Comparison of ENCODE assay signal across 13 mouse cellular contexts in the genomic region with DNA sequence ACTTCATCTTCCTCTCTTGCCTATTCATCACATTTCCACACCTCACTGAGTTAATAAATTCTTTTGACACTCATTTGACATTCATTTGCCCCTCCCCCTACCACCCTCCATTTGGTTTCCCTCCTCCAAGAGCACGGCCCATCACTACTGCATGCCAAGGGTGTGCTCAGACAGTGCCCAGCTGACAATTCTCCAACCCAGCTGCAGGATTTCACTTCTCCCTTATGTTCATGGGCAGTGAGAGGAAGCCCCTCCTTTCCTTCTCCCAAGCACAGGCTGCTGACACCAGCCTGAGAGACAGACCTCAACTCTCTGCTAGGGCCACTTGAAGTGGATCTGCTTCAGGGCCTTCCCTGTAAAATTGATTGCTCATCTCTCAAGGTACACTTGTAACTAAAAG.
DNase-seq lines count a peak whose midpoint lies in the region; ATAC-seq lines count a peak whose summit lies in the region.
"Had no signal": no experiment of that assay in that cellular context is flagged by ENCODE, and none has a peak within 500 bp of the region (broad histone marks: within the 10 kb centered on the region; RNA-seq: fewer than 3 reads in every experiment).

No protein-coding gene starts in this region.

- no peaks in the 10 kb centered on the region for H3K27me3 ChIP-seq in forebrain, embryonic 14.5 days (replicated peaks; ENCODE audit: control insufficient read depth, insufficient read depth, low read length)
- no peaks in the 10 kb centered on the region for H3K27me3 ChIP-seq in forebrain, embryonic 12.5 days
- H3K27me3 ChIP-seq in neural tube, embryonic 13.5 days, result no peaks in the 10 kb centered on the region
- H3K27me3 ChIP-seq: heart, embryonic 13.5 days had no signal

- no peak for DNase-seq in forebrain, embryonic 14.5 days (ENCODE audit: low spot score)
- no peak for DNase-seq in neural tube, embryonic 10.5 days (ENCODE audit: extremely low spot score, low spot score)
- no peak for DNase-seq in adrenal gland, postnatal 14 days
- no peak for DNase-seq in MN1 (ENCODE audit: low spot score)
- DNase-seq in adrenal gland, adult 2 months, result no peak
- DNase-seq: kidney, postnatal 36 days; spleen, adult 18-20 months had no signal

- no peak overlapping the region for H3K4me2 ChIP-seq in forebrain, embryonic 14.5 days (ENCODE audit: low read length)
- H3K4me2 ChIP-seq in forebrain, embryonic 12.5 days, result no peak overlapping the region
- H3K4me2 ChIP-seq in neural tube, embryonic 13.5 days, result no peak overlapping the region
- H3K4me2 ChIP-seq: heart, embryonic 13.5 days had no signal

- no peaks in the 10 kb centered on the region for H3K36me3 ChIP-seq in forebrain, embryonic 14.5 days (ENCODE audit: control insufficient read depth, insufficient read depth, low read length)
- H3K36me3 ChIP-seq in forebrain, embryonic 12.5 days (replicated peaks), result no peaks in the 10 kb centered on the region
- H3K36me3 ChIP-seq in neural tube, embryonic 13.5 days, result no peaks in the 10 kb centered on the region
- H3K36me3 ChIP-seq: G1E; heart, embryonic 13.5 days had no signal

- H3K4me3 ChIP-seq in forebrain, embryonic 14.5 days (ENCODE audit: low read depth, low read length), result no peak overlapping the region
- no peak overlapping the region for H3K4me3 ChIP-seq in forebrain, embryonic 12.5 days (replicated peaks)
- no peak overlapping the region for H3K4me3 ChIP-seq in neural tube, embryonic 13.5 days
- H3K4me3 ChIP-seq: heart, embryonic 13.5 days had no signal

- no peaks in the 10 kb centered on the region for H3K4me1 ChIP-seq in forebrain, embryonic 14.5 days (ENCODE audit: control insufficient read depth, insufficient read depth, low read length)
- H3K4me1 ChIP-seq in forebrain, embryonic 12.5 days, result no peaks in the 10 kb centered on the region
- H3K4me1 ChIP-seq in neural tube, embryonic 13.5 days (replicated peaks), result no peaks in the 10 kb centered on the region
- H3K4me1 ChIP-seq: heart, embryonic 13.5 days had no signal

- H3K9ac ChIP-seq in forebrain, embryonic 14.5 days (ENCODE audit: low read length), result no peak overlapping the region
- no peak overlapping the region for H3K9ac ChIP-seq in forebrain, embryonic 12.5 days
- no peak overlapping the region for H3K9ac ChIP-seq in neural tube, embryonic 13.5 days
- H3K9ac ChIP-seq: heart, embryonic 13.5 days had no signal

- H3K9me3 ChIP-seq in forebrain, embryonic 14.5 days (replicated peaks; ENCODE audit: control insufficient read depth, low read length), result no peaks in the 10 kb centered on the region
- H3K9me3 ChIP-seq in forebrain, embryonic 12.5 days, result no peaks in the 10 kb centered on the region
- H3K9me3 ChIP-seq in neural tube, embryonic 13.5 days, result no peaks in the 10 kb centered on the region
- H3K9me3 ChIP-seq: G1E; heart, embryonic 13.5 days had no signal

- H3K27ac ChIP-seq in forebrain, embryonic 14.5 days (ENCODE audit: low read depth, low read length), result no peak overlapping the region
- H3K27ac ChIP-seq in forebrain, embryonic 12.5 days, result no peak overlapping the region
- no peak overlapping the region for H3K27ac ChIP-seq in neural tube, embryonic 13.5 days (replicated peaks)
- H3K27ac ChIP-seq: heart, embryonic 13.5 days had no signal

- 0 out of 2 replicates have a peak, but pooled peaks have one; percentile 33 for ATAC-seq in forebrain, embryonic 14.5 days
- ATAC-seq in forebrain, embryonic 12.5 days (ENCODE audit: low FRiP score), result no peak
- ATAC-seq in neural tube, embryonic 13.5 days (ENCODE audit: low read depth), result 0 out of 2 replicates have a peak, but pooled peaks have one; percentile 61
- peak; percentile 78 for ATAC-seq in megakaryocyte, adult 5-6 weeks (ENCODE audit: poor library complexity, severe bottlenecking)
- ATAC-seq: activated CD4-positive, CD25-positive, alpha-beta regulatory T cell, adult 4 months had no signal

- WGBS in forebrain, embryonic 14.5 days, result 24% methylated on average over 1 of the region's 1 CpGs
- WGBS in forebrain, embryonic 12.5 days, result 34% methylated on average over 1 of the region's 1 CpGs
- 27% methylated on average over 1 of the region's 1 CpGs for WGBS in neural tube, embryonic 13.5 days
